Mouse (Mus musculus) liver, embryonic 11.5 days (tissue): Measurements from ENCODE around the gene 1700018F24Rik. TPM values are rescaled to one million over a fixed set of nuclear protein-coding genes. Genes with fewer than 3 reads are reported as not detected.
"Not testable (repeated sequence)": the region's sequence is repeated elsewhere in the genome, so short reads cannot be mapped to it uniquely, and the experiment has no call there.

ENCODE experiments used
- ATAC-seq: fragments of 200-750 bp; cut with Nextera tagmentation; replicated peaks from 2 replicates; pipeline ENCODE4 v1.8.0; 2017; ENCODE audit warnings: moderate number of reproducible peaks, mild to moderate bottlenecking, moderate TSS enrichment, moderate library complexity; ENCODE audit not compliant: low FRiP score
- DNase-seq: peaks from one replicate; pipeline ENCODE4 v3.0.0-alpha.2; 2017; ENCODE audit warnings: low spot score
- H3K27ac ChIP-seq: fragments of 300-500 bp; sonication (generic); 2 replicates; pipeline ENCODE4 v1.5.1; 2014; ENCODE audit warnings: mild to moderate bottlenecking, low read depth, low read length, control low read depth
- H3K27me3 ChIP-seq: fragments of 300-500 bp; sonication (generic); replicated peaks from 2 replicates; pipeline ENCODE4 v1.6.1; 2014; ENCODE audit warnings: low read length, mixed read lengths; ENCODE audit not compliant: control insufficient read depth, insufficient read depth
- H3K36me3 ChIP-seq: fragments of 300-500 bp; sonication (generic); 2 replicates; pipeline ENCODE4 v1.6.1; 2014; ENCODE audit warnings: mild to moderate bottlenecking, low read length, moderate library complexity, mixed read lengths; ENCODE audit not compliant: control insufficient read depth, insufficient read depth
- H3K4me1 ChIP-seq: fragments of 300-500 bp; sonication (generic); replicated peaks from 2 replicates; pipeline ENCODE4 v1.6.1; 2014; ENCODE audit warnings: low read length, mixed read lengths; ENCODE audit not compliant: control insufficient read depth, insufficient read depth
- H3K4me2 ChIP-seq: fragments of 300-500 bp; sonication (generic); 2 replicates; pipeline ENCODE4 v1.6.1; 2014; ENCODE audit warnings: mild to moderate bottlenecking, control low read depth, moderate library complexity
- H3K4me3 ChIP-seq: fragments of 300-500 bp; sonication (generic); 2 replicates; pipeline ENCODE4 v1.5.1; 2014; ENCODE audit warnings: low read depth, low read length, control low read depth
- H3K9ac ChIP-seq: fragments of 300-500 bp; sonication (generic); 2 replicates; pipeline ENCODE4 v1.6.1; 2014; ENCODE audit warnings: low read depth, low read length, control low read depth
- H3K9me3 ChIP-seq: fragments of 300-500 bp; sonication (generic); 2 replicates; pipeline ENCODE4 v1.6.1; 2016; ENCODE audit warnings: low read length, inconsistent platforms, mixed read lengths; ENCODE audit not compliant: control insufficient read depth
- WGBS: fragments of 180-500 bp; shearing (Covaris S2); extraction: QIAGEN DNeasy Blood & Tissue Kit; methylation state at CpG from one replicate; pipeline ENCODE4 v1.1.7; 2014; 5-methylcytosine and 5-hydroxymethylcytosine counted together
- polyA plus RNA-seq: library from polyadenylated mRNA; unstranded; fragments of >200 nt; fragmentation: Nextera tagmentation; extraction: Ambion mirVana; gene quantifications from 2 replicates; pipeline ENCODE4 v1.2.1, GENCODE M21; 2014

1700018F24Rik gene
- polyA plus RNA-seq, 1 experiment from 2014 or later = not detected

DNA sequence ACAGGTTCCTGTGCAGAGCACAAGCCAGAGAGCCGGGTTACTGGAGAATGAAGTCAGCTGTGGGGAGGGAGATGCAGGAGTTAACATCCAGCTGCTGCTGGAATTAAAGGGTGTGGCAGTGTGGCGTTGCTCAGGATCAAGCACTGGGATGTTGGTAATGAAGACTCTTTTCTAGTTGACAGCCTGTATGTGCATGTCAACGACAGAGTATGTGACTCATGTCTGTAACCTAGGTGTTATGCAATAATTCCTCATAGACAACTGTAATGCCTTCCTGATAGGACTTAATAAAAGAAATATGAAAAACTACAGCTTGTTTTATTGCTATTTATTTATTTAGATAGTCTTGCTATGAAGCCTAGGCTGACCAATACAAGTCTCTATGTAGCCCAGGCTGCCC, 26.1 kb downstream of the 1700018F24Rik start:
- ATAC-seq (no peak), DNase-seq (no peak)
- Histone ChIP-seq H3K4me1 (no peaks in the 10 kb centered on the region), H3K27ac (no peak overlapping the region), H3K27me3 (0 out of 2 replicates have a peak, but pooled peaks cover 3% of the 10 kb centered on the region), H3K36me3 (no peaks in the 10 kb centered on the region), H3K4me2 (no peak overlapping the region), H3K9ac (no peak overlapping the region), H3K4me3 (no peak overlapping the region), H3K9me3 (no peaks in the 10 kb centered on the region)
- WGBS = 63% methylated on average over 3 of the region's 3 CpGs

DNA sequence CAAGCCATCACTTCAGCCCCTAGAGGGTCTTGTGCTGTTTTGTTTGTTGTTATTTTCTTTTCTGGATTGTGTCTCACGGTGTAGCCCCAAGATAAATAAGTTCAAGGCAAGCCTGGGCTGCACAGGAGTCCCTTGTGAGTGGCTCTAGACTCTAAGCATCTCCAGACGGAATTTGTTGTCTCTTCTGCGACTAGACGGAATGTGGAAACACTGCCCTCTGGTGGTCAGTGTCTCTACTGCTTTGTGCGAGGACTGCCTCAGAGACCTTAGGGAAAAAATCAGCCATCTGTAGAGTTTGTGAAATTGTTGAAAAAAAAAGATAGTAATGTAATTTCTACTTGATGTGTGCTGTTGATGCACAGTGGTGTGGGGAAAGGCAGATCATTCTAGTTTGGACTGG, 26.9 kb downstream of the 1700018F24Rik start:
- H3K9ac ChIP-seq = no peak overlapping the region
- no peaks in the 10 kb centered on the region for H3K9me3 ChIP-seq
- H3K4me1 ChIP-seq = no peaks in the 10 kb centered on the region
- H3K27ac ChIP-seq = no peak overlapping the region
- H3K4me3 ChIP-seq = no peak overlapping the region
- DNase-seq (peak; percentile 49), ATAC-seq (0 out of 2 replicates have a peak, but pooled peaks have one; percentile 45)
- 0% methylated on average over 5 of the region's 5 CpGs for WGBS
- H3K27me3 ChIP-seq = 0 out of 2 replicates have a peak, but pooled peaks cover 3% of the 10 kb centered on the region
- no peaks in the 10 kb centered on the region for H3K36me3 ChIP-seq
- H3K4me2 ChIP-seq = no peak overlapping the region

DNA sequence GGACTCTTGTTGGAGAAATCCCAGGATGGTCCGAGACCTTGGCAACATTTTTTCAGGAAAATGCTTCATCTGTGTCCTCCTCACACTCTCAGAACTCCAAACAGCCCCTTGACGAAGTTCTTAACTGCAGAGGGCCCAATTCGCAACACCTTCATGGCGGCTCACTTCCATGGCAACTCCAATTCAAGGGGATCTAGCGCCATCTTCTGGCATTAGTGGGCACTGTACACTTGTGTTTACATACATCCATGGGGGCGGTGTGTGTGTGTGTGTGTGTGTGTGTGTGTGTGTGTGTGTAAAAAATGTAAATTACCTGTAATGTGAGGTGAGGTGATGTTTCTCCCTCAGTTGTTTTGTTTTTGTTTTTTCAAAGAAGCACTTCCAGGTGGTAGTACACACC, 28.6 kb downstream of the 1700018F24Rik start:
- Histone ChIP-seq H3K9ac (no peak overlapping the region), H3K9me3 (no peaks in the 10 kb centered on the region), H3K4me3 (no peak overlapping the region), H3K36me3 (no peaks in the 10 kb centered on the region), H3K4me1 (no peaks in the 10 kb centered on the region), H3K4me2 (no peak overlapping the region), H3K27ac (no peak overlapping the region), H3K27me3 (0 out of 2 replicates have a peak, but pooled peaks cover 3% of the 10 kb centered on the region)
- DNase-seq (no peak), ATAC-seq (no peak)
- WGBS = 46% methylated on average over 6 of the region's 6 CpGs

DNA sequence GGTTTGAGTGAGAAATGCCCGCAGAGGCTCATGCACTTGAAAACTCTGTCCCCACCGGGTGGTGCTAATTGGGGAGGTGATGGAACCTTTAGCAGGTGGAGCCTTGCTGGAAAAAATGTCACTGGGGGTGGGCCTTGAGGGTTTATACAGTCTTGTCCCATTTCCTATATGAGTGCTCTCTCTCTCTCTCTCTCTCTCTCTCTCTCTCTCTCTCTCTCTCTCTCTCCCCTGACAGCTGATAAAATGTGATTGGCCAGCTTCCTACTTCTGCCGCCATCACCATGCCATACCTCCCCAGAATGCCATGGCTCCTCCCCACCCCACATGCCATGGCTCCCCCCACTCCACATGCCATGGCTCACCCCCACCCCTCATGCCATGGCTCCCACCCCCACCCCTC, 32.3 kb downstream of the 1700018F24Rik start:
- Histone ChIP-seq H3K4me3 (no peak overlapping the region), H3K9me3 (no peaks in the 10 kb centered on the region), H3K36me3 (no peaks in the 10 kb centered on the region), H3K27ac (no peak overlapping the region), H3K9ac (no peak overlapping the region), H3K4me1 (no peaks in the 10 kb centered on the region), H3K4me2 (no peak overlapping the region), H3K27me3 (0 out of 2 replicates have a peak, but pooled peaks cover 3% of the 10 kb centered on the region)
- ATAC-seq (no peak), DNase-seq (no peak)
- 33% methylated on average over 3 of the region's 3 CpGs for WGBS

DNA sequence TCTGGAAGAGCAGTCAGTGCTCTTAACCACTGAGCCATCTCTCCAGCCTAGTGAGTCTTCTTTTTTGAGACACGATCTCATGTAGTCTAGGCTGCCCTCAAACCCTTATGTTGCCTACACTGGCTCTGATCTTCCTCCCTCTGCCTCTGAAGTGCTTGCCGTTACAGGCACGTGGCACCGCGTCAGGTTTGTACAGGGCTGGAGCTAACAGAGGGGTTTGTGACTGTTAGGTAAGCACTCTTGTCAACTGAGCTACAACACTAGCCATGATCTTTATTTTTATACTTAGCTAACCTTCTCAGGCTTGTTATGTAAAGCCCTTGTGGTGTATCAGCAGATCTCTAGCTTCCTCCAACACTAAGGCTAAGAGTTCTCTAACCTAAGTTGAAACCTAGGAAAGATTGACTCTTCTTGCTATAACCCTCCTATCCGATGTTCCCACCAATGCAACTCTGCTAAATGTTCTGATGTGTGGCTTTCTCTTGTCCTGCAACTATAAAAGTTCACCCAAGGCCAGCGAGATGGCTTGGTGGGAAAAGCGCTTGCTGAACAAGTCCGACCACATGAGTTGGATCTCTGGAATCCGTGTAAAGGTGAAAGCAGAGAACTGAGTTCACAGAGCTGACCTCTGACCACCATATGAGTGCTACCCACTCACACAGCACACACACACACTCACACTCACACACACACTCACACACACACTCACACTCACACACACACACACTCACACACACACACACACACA, 39.2 kb downstream of the 1700018F24Rik start:
- no peaks in the 10 kb centered on the region; the same call in 1 of the 2 replicates for H3K27me3 ChIP-seq
- DNase-seq (no peak), ATAC-seq (no peak)
- H3K9ac ChIP-seq = no peak overlapping the region
- H3K4me3 ChIP-seq = no peak overlapping the region
- H3K4me2 ChIP-seq = no peak overlapping the region
- no peaks in the 10 kb centered on the region for H3K36me3 ChIP-seq
- no peak overlapping the region for H3K27ac ChIP-seq
- WGBS = 83% methylated on average over 10 of the region's 10 CpGs
- H3K4me1 ChIP-seq = peaks cover 7% of the 10 kb centered on the region
- H3K9me3 ChIP-seq = no peaks in the 10 kb centered on the region

DNA sequence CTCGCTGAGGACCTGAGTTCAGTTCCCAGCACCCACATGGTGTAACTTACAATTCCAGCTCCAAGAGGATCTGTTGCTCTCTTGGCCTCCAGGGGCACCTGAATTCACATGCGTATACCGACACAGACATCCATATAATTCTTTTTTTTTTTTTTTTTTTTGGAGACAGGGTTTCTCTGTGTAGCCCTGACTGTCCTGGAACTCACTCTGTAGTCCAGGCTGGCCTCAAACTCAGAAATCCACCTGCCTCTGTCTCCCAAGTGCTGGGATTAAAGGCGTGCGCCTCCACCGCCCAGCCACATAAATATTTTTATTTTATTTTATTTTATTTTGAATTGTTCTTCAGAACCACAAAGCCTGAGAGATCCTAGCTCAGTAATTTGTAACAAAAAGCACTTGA, 40.4 kb downstream of the 1700018F24Rik start:
- not testable (repeated sequence) for DNase-seq

DNA sequence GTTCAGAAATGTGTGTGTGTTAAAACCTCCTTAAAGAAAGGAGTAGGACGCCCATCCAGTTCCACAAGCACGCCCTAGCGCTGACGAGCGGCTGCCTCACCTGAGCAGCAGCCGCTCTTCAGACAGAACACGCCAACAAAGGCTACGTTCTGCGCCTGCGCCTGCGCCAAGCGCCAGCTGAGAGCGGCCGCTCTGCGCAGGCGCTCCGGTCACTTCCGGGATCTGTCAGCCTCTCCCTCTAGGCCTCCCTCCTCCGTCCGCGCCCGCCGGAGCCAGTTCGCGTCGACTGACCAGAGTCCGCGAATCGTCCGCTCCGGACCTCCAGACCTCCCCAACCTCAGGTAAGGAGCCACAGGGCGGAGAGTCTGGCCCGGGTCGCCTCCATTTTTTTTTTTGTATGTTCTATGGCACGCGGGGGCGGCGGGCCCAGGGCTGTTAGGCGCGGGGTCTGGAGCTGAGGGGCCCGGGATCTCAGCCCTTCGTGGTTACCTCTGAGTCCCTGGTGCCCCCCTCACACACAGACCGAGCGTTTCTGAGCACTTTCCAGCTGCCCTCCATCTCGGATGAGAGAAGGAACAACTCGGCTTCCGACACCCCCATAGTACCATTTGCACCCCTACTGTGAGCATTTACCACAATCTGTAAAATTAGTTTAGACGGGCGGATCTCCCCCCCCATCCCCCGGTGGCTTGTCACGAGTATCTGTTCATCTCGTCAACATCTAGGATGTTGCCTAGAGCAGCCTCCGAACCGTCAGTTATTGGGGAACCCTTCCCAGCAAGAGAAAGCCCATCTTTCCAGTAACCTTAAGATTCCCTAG, 41.1 kb downstream of the 1700018F24Rik start, which contains the start of the genes Arpc1a and Kpna7:
Gene Arpc1a (plus strand): TSS at position 199 of the 820 bp plus-strand sequence.
Gene Kpna7 (minus strand): TSS at position 399 of the 820 bp plus-strand sequence.
- H3K4me1 ChIP-seq = peaks cover 7% of the 10 kb centered on the region
- peak within 1 kb of the TSS; percentile 87 for H3K4me3 ChIP-seq
- ATAC-seq (peak; percentile 96), DNase-seq (peak; percentile 87)
- H3K9ac ChIP-seq = peak within 1 kb of the TSS; percentile 90
- H3K4me2 ChIP-seq = peak within 1 kb of the TSS; percentile 76
- no peaks in the 10 kb centered on the region for H3K9me3 ChIP-seq
- no peaks in the 10 kb centered on the region for H3K36me3 ChIP-seq
- H3K27me3 ChIP-seq = no peaks in the 10 kb centered on the region; the same call in 1 of the 2 replicates
- 1% methylated on average over 53 of the region's 54 CpGs for WGBS
- H3K27ac ChIP-seq = peak within 1 kb of the TSS; percentile 71

More for the DNA sequence above, 40.4 kb downstream of the 1700018F24Rik start:
- H3K4me3 ChIP-seq = peak overlapping the region; percentile 87
- ATAC-seq = peak; percentile 3; the same call in 1 of the 2 replicates
- not testable (repeated sequence) for H3K27me3 ChIP-seq, H3K9me3 ChIP-seq, H3K4me1 ChIP-seq, H3K36me3 ChIP-seq
- H3K9ac ChIP-seq = peak overlapping the region; percentile 90
- peak overlapping the region; percentile 71 for H3K27ac ChIP-seq
- 43% methylated on average over 6 of the region's 6 CpGs for WGBS
- peak overlapping the region; percentile 76 for H3K4me2 ChIP-seq

DNA sequence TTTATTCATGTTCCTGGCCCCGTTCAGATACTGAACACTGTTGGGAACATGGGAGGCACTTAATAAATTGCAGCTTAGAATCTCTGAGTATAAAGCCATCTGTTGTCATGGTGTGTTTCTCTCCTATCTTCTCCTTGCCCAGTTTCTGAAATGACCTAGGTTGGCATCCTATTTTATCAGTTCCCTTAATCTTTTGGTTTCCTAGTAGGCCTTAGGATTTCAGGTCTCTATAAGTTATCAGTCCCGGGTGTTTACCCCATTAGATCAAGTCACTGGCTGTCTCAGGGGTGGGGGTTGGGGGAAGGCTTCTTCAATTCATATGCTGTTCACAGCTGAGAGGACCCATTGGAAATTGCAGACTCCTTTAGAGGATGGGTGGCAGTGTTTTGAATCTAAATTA, 42.0 kb downstream of the 1700018F24Rik start:
- peak overlapping the region; percentile 87 for H3K4me3 ChIP-seq
- peak overlapping the region; percentile 90; the same call in 1 of the 2 replicates for H3K9ac ChIP-seq
- no peak for DNase-seq
- H3K4me1 ChIP-seq = peaks cover 13% of the 10 kb centered on the region
- no peaks in the 10 kb centered on the region for H3K36me3 ChIP-seq
- H3K27ac ChIP-seq = no peak overlapping the region
- 50% methylated on average over 2 of the region's 2 CpGs for WGBS
- H3K27me3 ChIP-seq = no peaks in the 10 kb centered on the region; the same call in 1 of the 2 replicates
- peak overlapping the region; percentile 76 for H3K4me2 ChIP-seq
- no peak for ATAC-seq
- no peaks in the 10 kb centered on the region for H3K9me3 ChIP-seq
